Mouse (Mus musculus): Measurements from ENCODE around the gene Ascc1. TPM values are rescaled to one million over a fixed set of nuclear protein-coding genes. Genes with fewer than 3 reads are reported as not detected.

The Ascc1 gene
- polyA plus RNA-seq, 1 experiment, result 52.9 TPM

DNA sequence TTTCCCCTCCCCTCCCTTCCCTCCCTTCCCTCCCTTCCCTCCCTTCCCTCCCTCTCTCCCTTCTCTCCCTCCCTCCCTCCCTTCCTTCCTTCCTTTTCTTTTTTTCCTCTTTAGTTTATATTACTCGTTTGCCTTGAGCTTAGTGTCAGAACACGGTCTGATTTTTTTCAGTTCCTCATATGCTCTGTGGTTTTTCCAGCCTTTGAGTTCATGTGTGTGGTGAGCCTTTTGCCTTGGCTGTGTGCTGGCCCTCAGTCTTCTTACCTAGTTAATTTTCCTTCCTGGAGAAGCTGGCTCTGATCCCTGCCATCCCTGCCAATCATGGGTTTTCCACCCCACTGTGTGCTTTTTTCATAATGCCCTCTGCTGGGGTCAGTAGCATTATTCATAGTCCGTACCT is 6.5 kb downstream of the Ascc1 start:
- Histone ChIP-seq H3K4me1 (ENCODE audit: control insufficient read depth, insufficient read depth, low read length) (no peaks in the 10 kb centered on the region), H3K9ac (ENCODE audit: low read depth, poor library complexity, severe bottlenecking) (no peak overlapping the region), H3K36me3 (ENCODE audit: control insufficient read depth, insufficient read depth, low read length, poor library complexity, severe bottlenecking) (peaks cover 3% of the 10 kb centered on the region), H3K4me3 (ENCODE audit: low read depth, low read length) (no peak overlapping the region), H3K27ac (ENCODE audit: insufficient read depth, low read length) (no peak overlapping the region), H3K27me3 (ENCODE audit: control insufficient read depth, insufficient read depth, low read length, poor library complexity, severe bottlenecking) (no peaks in the 10 kb centered on the region), H3K9me3 (replicated peaks; ENCODE audit: control insufficient read depth, insufficient read depth, low read length, poor library complexity, severe bottlenecking) (no peaks in the 10 kb centered on the region)
- TF ChIP-seq EP300 (IDR thresholded peaks at IDR 0.05; ENCODE audit: insufficient read depth, low read depth, low read length) (no peak), CTCF (IDR thresholded peaks at IDR 0.05; ENCODE audit: low read depth, low read length) (no peak), POLR2A (IDR thresholded peaks at IDR 0.05; ENCODE audit: insufficient read depth, low read length) (no peak)

DNA sequence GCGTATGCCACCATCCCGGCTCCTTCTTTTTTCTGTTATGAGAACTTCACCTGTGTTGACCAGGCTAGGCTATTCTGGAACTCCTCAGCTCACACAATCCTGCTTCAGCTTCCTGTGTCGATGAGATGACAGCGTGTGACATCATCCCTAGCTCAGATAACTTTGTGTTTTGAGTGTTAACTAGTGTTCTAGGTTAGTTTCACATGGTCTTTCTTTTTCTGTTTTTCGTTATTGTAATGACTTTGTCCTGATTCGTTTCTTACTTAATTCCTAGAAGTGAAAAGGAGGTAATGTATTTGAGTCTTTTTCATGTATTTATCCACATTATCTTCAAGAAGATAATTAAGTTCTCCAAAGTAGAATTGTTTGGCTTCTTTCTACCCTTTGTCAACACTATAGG is 13.6 kb downstream of the Ascc1 start:
- no peak overlapping the region for H3K4me3 ChIP-seq (ENCODE audit: low read depth, low read length)
- H3K9ac ChIP-seq (ENCODE audit: low read depth, poor library complexity, severe bottlenecking), result no peak overlapping the region
- TF ChIP-seq CTCF (IDR thresholded peaks at IDR 0.05; ENCODE audit: low read depth, low read length) (no peak), EP300 (IDR thresholded peaks at IDR 0.05; ENCODE audit: insufficient read depth, low read depth, low read length) (no peak), POLR2A (IDR thresholded peaks at IDR 0.05; ENCODE audit: insufficient read depth, low read length) (no peak)
- H3K27ac ChIP-seq (ENCODE audit: insufficient read depth, low read length), result no peak overlapping the region
- no peaks in the 10 kb centered on the region for H3K4me1 ChIP-seq (ENCODE audit: control insufficient read depth, insufficient read depth, low read length)
- H3K27me3 ChIP-seq (ENCODE audit: control insufficient read depth, insufficient read depth, low read length, poor library complexity, severe bottlenecking), result no peaks in the 10 kb centered on the region
- no peaks in the 10 kb centered on the region for H3K9me3 ChIP-seq (replicated peaks; ENCODE audit: control insufficient read depth, insufficient read depth, low read length, poor library complexity, severe bottlenecking)
- peaks cover 8% of the 10 kb centered on the region for H3K36me3 ChIP-seq (ENCODE audit: control insufficient read depth, insufficient read depth, low read length, poor library complexity, severe bottlenecking)

DNA sequence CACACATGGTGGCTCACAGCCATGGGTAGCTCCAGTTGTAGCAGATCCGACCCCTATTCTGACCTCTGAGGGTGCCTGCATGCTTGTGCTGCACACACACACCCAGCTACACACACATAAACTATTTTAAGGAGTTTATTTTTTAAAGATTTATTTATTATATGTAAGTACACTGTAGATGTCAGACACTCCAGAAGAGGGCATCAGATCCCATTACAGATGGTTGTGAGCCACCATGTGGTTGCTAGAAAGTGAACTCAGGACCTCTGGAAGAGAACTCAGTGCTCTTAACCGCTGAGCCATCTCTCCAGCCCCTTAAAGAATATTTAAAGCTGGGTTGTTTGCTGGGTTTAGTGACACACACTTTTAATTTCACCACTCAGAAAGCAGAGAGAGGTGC is 16.7 kb downstream of the Ascc1 start:
- Histone ChIP-seq H3K27ac (ENCODE audit: insufficient read depth, low read length) (no peak overlapping the region), H3K9ac (ENCODE audit: low read depth, poor library complexity, severe bottlenecking) (no peak overlapping the region), H3K36me3 (ENCODE audit: control insufficient read depth, insufficient read depth, low read length, poor library complexity, severe bottlenecking) (peaks cover 8% of the 10 kb centered on the region), H3K4me3 (ENCODE audit: low read depth, low read length) (no peak overlapping the region), H3K4me1 (ENCODE audit: control insufficient read depth, insufficient read depth, low read length) (no peaks in the 10 kb centered on the region), H3K9me3 (replicated peaks; ENCODE audit: control insufficient read depth, insufficient read depth, low read length, poor library complexity, severe bottlenecking) (no peaks in the 10 kb centered on the region), H3K27me3 (ENCODE audit: control insufficient read depth, insufficient read depth, low read length, poor library complexity, severe bottlenecking) (no peaks in the 10 kb centered on the region)
- TF ChIP-seq POLR2A (IDR thresholded peaks at IDR 0.05; ENCODE audit: insufficient read depth, low read length) (no peak), EP300 (IDR thresholded peaks at IDR 0.05; ENCODE audit: insufficient read depth, low read depth, low read length) (no peak), CTCF (IDR thresholded peaks at IDR 0.05; ENCODE audit: low read depth, low read length) (no peak)

DNA sequence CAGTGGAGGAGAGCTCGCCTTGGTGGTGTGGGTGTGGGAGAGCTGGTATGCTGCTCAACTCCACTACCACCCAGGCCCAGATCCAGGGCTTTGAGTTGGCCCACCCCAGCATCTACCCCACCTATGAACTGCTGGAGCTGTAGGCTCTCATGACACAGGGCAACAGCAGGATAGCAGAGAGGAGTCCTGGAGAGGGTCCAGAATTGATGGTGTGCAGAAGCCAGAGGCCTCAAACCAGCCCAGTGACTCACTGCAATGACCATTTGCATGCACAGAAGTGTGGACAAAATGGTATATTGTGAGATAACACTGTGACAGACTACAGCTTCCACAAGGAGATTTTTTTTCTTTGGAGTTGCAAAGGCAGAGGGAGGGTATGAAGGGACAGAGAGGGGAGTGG is 21.1 kb downstream of the Ascc1 start:
- Histone ChIP-seq H3K36me3 (ENCODE audit: control insufficient read depth, insufficient read depth, low read length, poor library complexity, severe bottlenecking) (no peaks in the 10 kb centered on the region), H3K4me1 (ENCODE audit: control insufficient read depth, insufficient read depth, low read length) (peaks cover 2% of the 10 kb centered on the region), H3K9ac (ENCODE audit: low read depth, poor library complexity, severe bottlenecking) (no peak overlapping the region), H3K27me3 (ENCODE audit: control insufficient read depth, insufficient read depth, low read length, poor library complexity, severe bottlenecking) (no peaks in the 10 kb centered on the region), H3K4me3 (ENCODE audit: low read depth, low read length) (no peak overlapping the region), H3K27ac (ENCODE audit: insufficient read depth, low read length) (no peak overlapping the region), H3K9me3 (replicated peaks; ENCODE audit: control insufficient read depth, insufficient read depth, low read length, poor library complexity, severe bottlenecking) (no peaks in the 10 kb centered on the region)
- TF ChIP-seq POLR2A (IDR thresholded peaks at IDR 0.05; ENCODE audit: insufficient read depth, low read length) (no peak), EP300 (IDR thresholded peaks at IDR 0.05; ENCODE audit: insufficient read depth, low read depth, low read length) (no peak), CTCF (IDR thresholded peaks at IDR 0.05; ENCODE audit: low read depth, low read length) (no peak)

DNA sequence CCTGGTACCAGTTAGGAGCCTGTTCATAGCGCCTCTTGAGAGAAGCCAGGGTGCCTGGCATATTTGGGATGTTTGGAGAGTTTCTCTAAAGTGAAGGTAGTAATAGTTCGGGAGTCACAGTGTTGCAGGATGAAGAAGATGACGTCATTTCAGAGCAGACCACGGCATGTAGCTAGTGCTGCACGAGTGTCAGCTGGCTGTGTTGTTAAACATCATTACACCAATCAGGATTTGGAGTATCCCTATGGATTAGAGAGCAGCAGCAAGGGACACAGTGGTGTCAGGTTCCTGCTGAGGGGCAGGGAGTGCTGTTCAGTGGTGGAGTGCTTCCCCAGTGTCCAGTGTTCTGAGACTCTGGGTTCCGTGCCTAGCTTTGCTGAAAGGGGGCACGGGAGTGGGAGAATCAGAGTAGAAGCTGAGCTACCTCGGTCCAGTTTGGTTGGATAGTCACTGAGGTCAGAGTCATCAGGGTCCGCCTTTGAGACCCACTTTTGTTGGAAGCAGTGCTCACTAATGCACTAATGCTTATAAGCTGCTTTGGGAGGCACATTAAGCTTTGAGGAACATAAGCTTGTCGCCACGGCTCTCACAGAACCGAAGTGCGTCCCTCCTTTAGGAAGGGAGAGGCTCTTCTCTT is 24.3 kb downstream of the Ascc1 start:
- no peaks in the 10 kb centered on the region for H3K36me3 ChIP-seq (ENCODE audit: control insufficient read depth, insufficient read depth, low read length, poor library complexity, severe bottlenecking)
- TF ChIP-seq EP300 (IDR thresholded peaks at IDR 0.05; ENCODE audit: insufficient read depth, low read depth, low read length) (no peak), CTCF (IDR thresholded peaks at IDR 0.05; ENCODE audit: low read depth, low read length) (no peak), POLR2A (IDR thresholded peaks at IDR 0.05; ENCODE audit: insufficient read depth, low read length) (no peak)
- no peak overlapping the region for H3K9ac ChIP-seq (ENCODE audit: low read depth, poor library complexity, severe bottlenecking)
- H3K27me3 ChIP-seq (ENCODE audit: control insufficient read depth, insufficient read depth, low read length, poor library complexity, severe bottlenecking), result no peaks in the 10 kb centered on the region
- H3K4me1 ChIP-seq (ENCODE audit: control insufficient read depth, insufficient read depth, low read length), result peaks cover 5% of the 10 kb centered on the region
- H3K4me3 ChIP-seq (ENCODE audit: low read depth, low read length), result no peak overlapping the region
- H3K9me3 ChIP-seq (replicated peaks; ENCODE audit: control insufficient read depth, insufficient read depth, low read length, poor library complexity, severe bottlenecking), result no peaks in the 10 kb centered on the region
- no peak overlapping the region for H3K27ac ChIP-seq (ENCODE audit: insufficient read depth, low read length)

DNA sequence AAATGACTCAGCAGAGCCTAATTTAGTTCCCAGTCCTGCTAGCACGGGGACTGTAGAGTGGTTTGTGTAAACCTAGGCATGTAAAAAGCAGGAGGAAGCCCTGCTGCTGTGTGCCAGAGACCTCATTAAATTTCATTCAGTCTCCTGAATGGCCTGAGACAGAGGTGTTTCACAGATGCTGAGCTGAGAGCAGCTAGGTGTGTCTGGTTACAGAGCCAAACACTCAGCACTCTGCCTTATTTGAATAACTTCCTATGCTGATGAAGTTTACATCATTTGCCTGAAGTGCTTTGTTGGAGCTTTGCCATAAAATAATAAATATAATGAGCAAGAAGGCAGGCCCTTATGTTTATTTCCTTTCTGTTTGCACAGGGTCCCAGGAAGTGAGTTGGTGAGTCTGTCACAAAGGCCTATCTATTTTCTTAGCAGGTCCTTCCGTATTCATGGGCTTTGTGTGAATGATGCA is 25.0 kb downstream of the Ascc1 start:
- TF ChIP-seq POLR2A (IDR thresholded peaks at IDR 0.05; ENCODE audit: insufficient read depth, low read length), result no peak
- no peak for TF ChIP-seq CTCF (IDR thresholded peaks at IDR 0.05; ENCODE audit: low read depth, low read length)
- TF ChIP-seq EP300 (IDR thresholded peaks at IDR 0.05; ENCODE audit: insufficient read depth, low read depth, low read length), result no peak
- Histone ChIP-seq H3K36me3 (ENCODE audit: control insufficient read depth, insufficient read depth, low read length, poor library complexity, severe bottlenecking) (no peaks in the 10 kb centered on the region), H3K4me3 (ENCODE audit: low read depth, low read length) (no peak overlapping the region), H3K27ac (ENCODE audit: insufficient read depth, low read length) (no peak overlapping the region), H3K27me3 (ENCODE audit: control insufficient read depth, insufficient read depth, low read length, poor library complexity, severe bottlenecking) (no peaks in the 10 kb centered on the region), H3K4me1 (ENCODE audit: control insufficient read depth, insufficient read depth, low read length) (peaks cover 9% of the 10 kb centered on the region), H3K9me3 (replicated peaks; ENCODE audit: control insufficient read depth, insufficient read depth, low read length, poor library complexity, severe bottlenecking) (no peaks in the 10 kb centered on the region), H3K9ac (ENCODE audit: low read depth, poor library complexity, severe bottlenecking) (no peak overlapping the region)
